Mouse (Mus musculus): ENCODE measurements around the gene BC048671. TPM values are rescaled to one million over a fixed set of nuclear protein-coding genes. Genes with fewer than 3 reads are reported as not detected.

The BC048671 gene
- total RNA-seq, 2 experiments from 2014 or later, result not detected

DNA sequence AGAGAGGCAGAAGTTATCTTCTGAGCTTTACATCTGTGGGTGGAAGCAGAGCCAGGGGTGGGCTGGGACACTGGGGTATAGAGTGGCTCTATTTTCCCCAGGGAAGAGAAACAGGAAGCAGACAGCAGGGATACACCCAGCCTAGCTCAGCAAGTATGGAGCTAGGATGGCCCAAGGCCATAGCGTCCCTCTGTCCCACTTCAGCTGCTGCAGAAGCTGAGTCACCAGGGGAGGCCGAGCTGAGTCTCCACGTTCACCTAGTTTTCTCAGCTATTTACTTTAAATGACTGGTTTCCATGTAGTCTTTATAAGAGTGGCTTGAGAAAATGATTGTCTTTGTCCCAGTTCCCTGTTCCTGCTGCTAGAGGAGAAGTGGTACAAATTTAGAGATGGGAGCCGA, 47.5 kb downstream of the BC048671 start:
- no peak for ATAC-seq (replicated peaks; ENCODE audit: low FRiP score, poor library complexity, severe bottlenecking)

DNA sequence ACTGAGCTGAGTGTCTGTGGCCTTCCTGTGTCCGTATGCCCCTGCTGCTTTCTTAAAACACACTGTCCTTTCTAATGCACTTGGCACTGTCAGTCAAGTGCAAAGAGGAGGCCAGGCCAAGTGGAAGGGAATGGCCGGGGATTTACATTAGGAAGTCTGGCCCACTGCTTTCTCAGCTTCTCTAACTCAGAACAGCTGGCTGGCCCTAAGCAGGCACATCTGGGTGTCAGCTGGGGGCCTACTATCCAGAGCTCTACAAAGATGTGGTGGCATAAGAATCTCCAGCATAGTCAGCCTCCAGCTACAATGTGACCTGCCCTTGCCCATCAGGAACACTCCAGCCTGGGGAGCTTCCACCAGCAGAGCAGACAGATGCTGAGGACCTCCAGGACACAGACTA, 49.0 kb downstream of the BC048671 start:
- no peak for ATAC-seq (replicated peaks; ENCODE audit: low FRiP score, poor library complexity, severe bottlenecking)

Other genes starting within 250 kb of the BC048671 start
- gene Vmn1r49, start 222.7 kb upstream of the BC048671 start, total RNA-seq (2015; ENCODE audit: low replicate concordance), result not detected in 2 replicates
- gene Vmn1r49, start 222.7 kb upstream of the BC048671 start, total RNA-seq (2017; ENCODE audit: low replicate concordance), result 0.09 and 1.3 TPM in 2 replicates
- gene Vmn1r50, start 199.8 kb upstream of the BC048671 start, total RNA-seq (2015; ENCODE audit: low replicate concordance), result not detected in 2 replicates
- not detected in 2 replicates for gene Vmn1r50, start 199.8 kb upstream of the BC048671 start, total RNA-seq (2017; ENCODE audit: low replicate concordance)
- gene Vmn1r51, start 178.6 kb upstream of the BC048671 start, total RNA-seq (2015; ENCODE audit: low replicate concordance), result not detected in 2 replicates
- gene Vmn1r51, start 178.6 kb upstream of the BC048671 start, total RNA-seq (2017; ENCODE audit: low replicate concordance), result not detected in 2 replicates
- not detected in 2 replicates for gene Vmn1r52, start 126.4 kb upstream of the BC048671 start, total RNA-seq (2015; ENCODE audit: low replicate concordance)
- not detected in 2 replicates for gene Vmn1r52, start 126.4 kb upstream of the BC048671 start, total RNA-seq (2017; ENCODE audit: low replicate concordance)
- not detected in 2 replicates for gene V1ra8, start 98.4 kb upstream of the BC048671 start, total RNA-seq (2015; ENCODE audit: low replicate concordance)
- not detected in 2 replicates for gene V1ra8, start 98.4 kb upstream of the BC048671 start, total RNA-seq (2017; ENCODE audit: low replicate concordance)
- gene Vmn1r53, start 76.8 kb upstream of the BC048671 start, total RNA-seq (2015; ENCODE audit: low replicate concordance), result not detected in 2 replicates
- not detected in 2 replicates for gene Vmn1r53, start 76.8 kb upstream of the BC048671 start, total RNA-seq (2017; ENCODE audit: low replicate concordance)
- not detected in 2 replicates for gene Vmn1r54, start 54.9 kb upstream of the BC048671 start, total RNA-seq (2015; ENCODE audit: low replicate concordance)
- gene Vmn1r54, start 54.9 kb upstream of the BC048671 start, total RNA-seq (2017; ENCODE audit: low replicate concordance), result not detected in 2 replicates
- 3.6 and 10.6 TPM in 2 replicates for gene Chst13, start 24.0 kb downstream of the BC048671 start, total RNA-seq (2015; ENCODE audit: low replicate concordance)
- gene Chst13, start 24.0 kb downstream of the BC048671 start, total RNA-seq (2017; ENCODE audit: low replicate concordance), result 1.4 and 4.7 TPM in 2 replicates
- gene Uroc1, start 32.1 kb downstream of the BC048671 start, total RNA-seq (2015; ENCODE audit: low replicate concordance), result not detected in 2 replicates
- gene Uroc1, start 32.1 kb downstream of the BC048671 start, total RNA-seq (2017; ENCODE audit: low replicate concordance), result not detected in 2 replicates
- gene Zxdc, start 68.3 kb downstream of the BC048671 start, total RNA-seq (2015; ENCODE audit: low replicate concordance), result 2.7 and 3.1 TPM in 2 replicates
- 3.5 and 4.5 TPM in 2 replicates for gene Zxdc, start 68.3 kb downstream of the BC048671 start, total RNA-seq (2017; ENCODE audit: low replicate concordance)
- gene Cfap100, start 127.6 kb downstream of the BC048671 start, total RNA-seq (2015; ENCODE audit: low replicate concordance), result not detected in 2 replicates
- not detected in 2 replicates for gene Cfap100, start 127.6 kb downstream of the BC048671 start, total RNA-seq (2017; ENCODE audit: low replicate concordance)
- not detected in 2 replicates for gene Klf15, start 161.4 kb downstream of the BC048671 start, total RNA-seq (2015; ENCODE audit: low replicate concordance)
- 0.42 and 0.43 TPM in 2 replicates for gene Klf15, start 161.4 kb downstream of the BC048671 start, total RNA-seq (2017; ENCODE audit: low replicate concordance)
- not detected in 2 replicates for gene Aldh1l1, start 185.2 kb downstream of the BC048671 start, total RNA-seq (2015; ENCODE audit: low replicate concordance)
- gene Aldh1l1, start 185.2 kb downstream of the BC048671 start, total RNA-seq (2017; ENCODE audit: low replicate concordance), result 1.2 TPM in 1 of 2 replicates, not detected in the other

All from erythroblast, adult 5-6 weeks (primary cell).